Mouse (Mus musculus): ENCODE measurements around the gene Lasp1.
"Not testable (repeated sequence)": the region's sequence is repeated elsewhere in the genome, so short reads cannot be mapped to it uniquely, and the experiment has no call there.

DNA sequence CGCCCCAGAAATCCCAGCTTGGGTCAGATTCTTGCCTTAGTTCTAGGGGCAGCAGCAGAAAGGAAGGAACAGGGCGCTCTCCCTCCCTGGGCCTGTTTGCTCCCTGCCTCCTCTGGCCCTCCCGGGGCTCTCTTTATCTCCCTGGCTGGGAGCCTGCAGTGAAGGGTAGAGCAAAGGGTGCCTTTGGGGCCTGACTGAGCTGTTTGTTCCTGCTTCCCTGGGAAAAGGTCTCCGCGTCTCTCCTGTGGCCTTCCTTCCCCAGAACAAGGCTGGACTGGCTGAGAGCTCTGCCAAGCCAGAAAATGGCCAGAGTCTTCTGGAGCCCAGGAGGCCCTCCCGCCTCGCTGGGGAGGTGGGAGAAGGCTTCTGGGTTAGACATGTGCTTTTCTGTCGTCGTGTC is 38.3 kb downstream of the Lasp1 start:
- TF ChIP-seq CTCF (IDR thresholded peaks at IDR 0.05; ENCODE audit: low read depth, low read length); TAL1 (conservative IDR thresholded peaks at IDR 0.05; ENCODE audit: low read depth, low read length); GATA1 (IDR thresholded peaks at IDR 0.05; ENCODE audit: borderline replicate concordance, low read length); GATA2 (IDR thresholded peaks at IDR 0.05; ENCODE audit: borderline replicate concordance, low read depth, low read length): not testable (repeated sequence)

All from G1E (cell line).